Mouse (Mus musculus) lung, embryonic 16.5 days (tissue): ENCODE measurements around the gene Dnaic1. TPM values are rescaled to one million over a fixed set of nuclear protein-coding genes. Genes with fewer than 3 reads are reported as not detected.
A peak's percentile ranks its signal among the peaks of the same experiment; 100 is the strongest.

Source experiments
- ATAC-seq: fragments of 200-750 bp; cut with Nextera tagmentation; 2 replicates; pipeline ENCODE4 v1.8.0; 2017; ENCODE audit warnings: low read depth, mild to moderate bottlenecking, moderate library complexity
- H3K27ac ChIP-seq: fragments of 300-500 bp; sonication (generic); 2 replicates; pipeline ENCODE4 v1.5.1; 2014; ENCODE audit warnings: mild to moderate bottlenecking, control low read depth, low read length
- H3K27me3 ChIP-seq: fragments of 300-500 bp; sonication (generic); 2 replicates; pipeline ENCODE4 v1.6.1; 2014; ENCODE audit warnings: low read depth, low read length, mixed read lengths; ENCODE audit not compliant: control insufficient read depth, insufficient read depth
- H3K36me3 ChIP-seq: fragments of 300-500 bp; sonication (generic); 2 replicates; pipeline ENCODE4 v1.6.1; 2014; ENCODE audit warnings: low read length; ENCODE audit not compliant: control insufficient read depth, insufficient read depth
- H3K4me1 ChIP-seq: fragments of 300-500 bp; sonication (generic); replicated peaks from 2 replicates; pipeline ENCODE4 v1.6.1; 2014; ENCODE audit warnings: low read length, mixed read lengths; ENCODE audit not compliant: control insufficient read depth, insufficient read depth
- H3K4me2 ChIP-seq: fragments of 300-500 bp; sonication (generic); 2 replicates; pipeline ENCODE4 v1.6.1; 2014; ENCODE audit warnings: low read depth, low read length, control low read depth
- H3K4me3 ChIP-seq: fragments of 300-500 bp; sonication (generic); 2 replicates; pipeline ENCODE4 v1.5.1; 2014; ENCODE audit warnings: mild to moderate bottlenecking, low read length, control low read depth
- H3K9ac ChIP-seq: fragments of 300-500 bp; sonication (generic); 2 replicates; pipeline ENCODE4 v1.6.1; 2014; ENCODE audit warnings: low read length, control low read depth
- H3K9me3 ChIP-seq: fragments of 300-500 bp; sonication (generic); 2 replicates; pipeline ENCODE4 v1.6.1; 2016; ENCODE audit warnings: low read length; ENCODE audit not compliant: control insufficient read depth
- WGBS: fragments of 180-500 bp; shearing (Covaris S2); extraction: QIAGEN DNeasy Blood & Tissue Kit; methylation state at CpG from one replicate; pipeline ENCODE4 v1.1.7; 2014; 5-methylcytosine and 5-hydroxymethylcytosine counted together
- polyA plus RNA-seq: library from polyadenylated mRNA; unstranded; fragments of >200 nt; fragmentation: Nextera tagmentation; extraction: Ambion mirVana; gene quantifications from 2 replicates; pipeline ENCODE4 v1.2.1, GENCODE M21; 2015

Gene Dnaic1
- polyA plus RNA-seq, 1 experiment from 2014 or later = 2.9 TPM

DNA sequence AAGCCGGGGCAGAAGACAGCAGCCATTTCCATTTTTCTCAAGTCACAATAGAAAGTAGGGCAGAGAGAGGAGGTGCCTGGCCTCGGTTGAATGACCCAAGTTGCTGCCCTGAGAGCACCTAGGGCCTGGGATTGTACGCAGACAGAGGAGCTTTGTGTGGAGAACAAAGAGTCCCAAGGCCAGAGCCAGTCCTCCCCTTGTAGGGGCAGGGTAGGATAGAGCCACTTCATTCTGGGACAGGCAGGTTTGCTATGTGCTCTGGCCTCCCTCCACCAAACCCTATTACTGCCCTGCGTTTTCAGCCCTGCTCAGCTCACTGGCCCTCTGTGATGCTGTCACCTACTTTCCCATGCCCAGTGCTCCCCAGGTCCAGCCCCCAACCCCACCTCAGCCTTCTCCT lies 78.6 kb downstream of the Dnaic1 start:
- no peak overlapping the region for H3K27ac ChIP-seq
- no peak overlapping the region for H3K4me3 ChIP-seq
- no peaks in the 10 kb centered on the region for H3K27me3 ChIP-seq
- WGBS = 47% methylated on average over 4 of the region's 4 CpGs
- no peak for ATAC-seq
- H3K4me2 ChIP-seq = no peak overlapping the region
- H3K36me3 ChIP-seq = no peaks in the 10 kb centered on the region
- no peaks in the 10 kb centered on the region for H3K4me1 ChIP-seq
- no peak overlapping the region for H3K9ac ChIP-seq
- H3K9me3 ChIP-seq = no peaks in the 10 kb centered on the region

DNA sequence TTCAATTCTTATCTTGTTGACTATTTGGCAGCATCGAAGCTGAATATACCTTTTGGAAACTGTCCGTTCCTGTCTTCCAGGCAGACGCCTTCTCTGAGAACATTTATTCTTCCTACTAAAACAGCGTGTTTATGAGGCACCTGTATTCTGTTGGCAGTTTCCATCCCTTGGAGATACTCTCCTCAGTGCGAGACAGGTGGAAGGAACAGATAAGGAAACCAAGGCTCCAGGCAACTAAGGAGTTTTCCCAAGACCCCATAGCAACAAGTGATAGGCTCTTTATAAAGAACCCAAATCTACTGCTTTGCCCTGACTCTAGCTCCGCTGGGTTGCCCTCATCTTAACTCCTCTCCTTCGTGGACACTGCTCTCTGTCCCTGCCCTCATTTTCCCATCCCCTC lies 79.1 kb downstream of the Dnaic1 start:
- H3K36me3 ChIP-seq = no peaks in the 10 kb centered on the region
- H3K4me2 ChIP-seq = no peak overlapping the region
- no peak overlapping the region for H3K27ac ChIP-seq
- H3K9me3 ChIP-seq = no peaks in the 10 kb centered on the region
- ATAC-seq = no peak
- H3K4me3 ChIP-seq = no peak overlapping the region
- no peak overlapping the region for H3K9ac ChIP-seq
- H3K4me1 ChIP-seq = no peaks in the 10 kb centered on the region
- H3K27me3 ChIP-seq = no peaks in the 10 kb centered on the region
- WGBS = 59% methylated on average over 7 of the region's 7 CpGs

DNA sequence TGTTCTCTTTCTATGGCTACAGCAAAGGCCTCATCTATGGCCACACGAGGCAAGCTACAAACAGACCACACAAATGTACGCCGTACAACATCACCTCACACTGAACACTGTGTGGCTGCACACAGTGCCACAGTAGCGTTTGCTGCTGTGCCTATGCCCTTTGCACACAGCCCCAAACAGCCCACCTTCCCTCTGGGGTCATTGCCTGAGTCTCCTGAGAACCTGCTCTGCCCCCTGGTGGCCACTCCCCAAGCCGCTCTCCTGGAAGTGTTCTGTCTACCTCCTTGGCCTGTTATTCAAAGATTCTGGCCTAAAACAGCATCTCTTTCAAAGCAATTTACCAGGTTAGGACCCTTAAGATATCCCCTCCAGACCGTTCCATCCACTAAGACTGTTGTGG lies 83.7 kb downstream of the Dnaic1 start:
- no peak overlapping the region for H3K27ac ChIP-seq
- WGBS = 36% methylated on average over 6 of the region's 6 CpGs
- ATAC-seq = peak; percentile 31; the same call in 1 of the 2 replicates

DNA sequence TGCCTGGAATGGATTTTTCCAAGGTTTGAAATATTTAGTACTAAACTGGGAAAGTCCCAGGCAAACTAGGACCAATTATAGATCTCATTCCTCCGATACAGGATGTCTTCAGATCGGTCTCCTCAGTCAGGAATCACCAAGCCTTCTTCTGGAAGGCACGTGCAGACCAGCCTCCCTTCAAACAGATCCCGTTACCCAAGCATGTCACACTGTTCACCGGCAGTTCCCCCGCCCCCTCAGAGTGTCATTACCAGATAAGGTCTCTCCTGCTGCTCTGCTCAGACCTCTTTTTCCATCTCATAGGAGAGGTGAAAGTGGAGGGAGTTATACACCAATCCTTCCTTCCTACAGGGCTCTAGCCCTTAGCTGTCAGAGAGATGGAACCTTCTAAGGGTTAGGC lies 84.2 kb downstream of the Dnaic1 start:
- WGBS = 45% methylated on average over 6 of the region's 6 CpGs
- Histone ChIP-seq H3K4me3 (no peak overlapping the region), H3K4me1 (no peaks in the 10 kb centered on the region)

More for the DNA sequence above, 83.7 kb downstream of the Dnaic1 start:
- Histone ChIP-seq H3K9ac (no peak overlapping the region), H3K4me1 (no peaks in the 10 kb centered on the region), H3K9me3 (no peaks in the 10 kb centered on the region), H3K36me3 (no peaks in the 10 kb centered on the region), H3K27me3 (no peaks in the 10 kb centered on the region), H3K4me3 (no peak overlapping the region), H3K4me2 (no peak overlapping the region)

DNA sequence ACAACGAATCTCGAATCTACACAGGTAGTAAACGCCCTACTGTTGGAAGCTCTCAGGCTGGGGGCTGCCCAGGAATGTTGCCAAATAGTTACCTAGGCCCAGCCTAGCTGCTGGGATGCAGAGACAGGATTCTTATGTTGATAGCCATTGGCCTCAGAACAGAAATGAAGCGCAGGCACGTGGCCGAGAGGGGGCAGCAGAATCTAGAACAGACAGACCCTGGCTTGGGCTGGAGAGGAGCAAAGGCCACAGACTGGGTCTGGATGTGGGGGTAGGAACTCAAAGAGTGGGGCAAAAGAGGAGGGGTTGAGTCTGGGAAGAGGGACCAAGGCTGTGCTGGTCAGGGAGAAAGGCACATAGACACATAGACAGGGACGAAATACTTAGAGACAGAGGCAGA lies 84.6 kb downstream of the Dnaic1 start:
- WGBS = 15% methylated on average over 7 of the region's 7 CpGs
- H3K9ac ChIP-seq = no peak overlapping the region
- H3K27me3 ChIP-seq = no peaks in the 10 kb centered on the region
- H3K36me3 ChIP-seq = no peaks in the 10 kb centered on the region
- H3K9me3 ChIP-seq = no peaks in the 10 kb centered on the region
- no peaks in the 10 kb centered on the region for H3K4me1 ChIP-seq
- no peak overlapping the region for H3K27ac ChIP-seq
- no peak overlapping the region for H3K4me2 ChIP-seq
- peak; percentile 70 for ATAC-seq
- no peak overlapping the region for H3K4me3 ChIP-seq

More for the DNA sequence above, 84.2 kb downstream of the Dnaic1 start:
- H3K9me3 ChIP-seq = no peaks in the 10 kb centered on the region
- H3K9ac ChIP-seq = no peak overlapping the region
- no peak overlapping the region for H3K4me2 ChIP-seq
- H3K27me3 ChIP-seq = no peaks in the 10 kb centered on the region
- no peaks in the 10 kb centered on the region for H3K36me3 ChIP-seq
- H3K27ac ChIP-seq = no peak overlapping the region
- no peak for ATAC-seq

DNA sequence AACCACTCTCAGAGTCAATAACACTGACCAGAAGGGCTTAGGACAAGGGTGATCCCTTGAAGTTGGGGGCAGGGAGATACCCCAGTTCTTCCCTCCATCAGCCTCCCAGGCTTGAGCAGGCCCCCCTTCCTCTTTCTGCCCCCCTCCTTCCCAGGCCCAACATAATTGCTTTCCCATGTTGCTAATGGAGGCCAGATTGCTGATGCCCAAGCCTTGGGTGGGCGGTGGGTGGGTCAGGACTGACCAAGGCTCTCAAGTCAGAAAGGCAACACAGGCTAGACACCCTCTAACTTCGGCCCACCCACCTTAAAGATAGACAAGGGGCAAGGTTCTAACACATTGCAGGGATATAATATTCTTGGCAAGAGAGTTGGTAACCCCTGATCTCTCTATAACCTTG lies 86.0 kb downstream of the Dnaic1 start:
- Histone ChIP-seq H3K9ac (no peak overlapping the region), H3K4me3 (no peak overlapping the region), H3K27ac (no peak overlapping the region), H3K9me3 (no peaks in the 10 kb centered on the region), H3K27me3 (no peaks in the 10 kb centered on the region), H3K36me3 (no peaks in the 10 kb centered on the region), H3K4me2 (no peak overlapping the region), H3K4me1 (no peaks in the 10 kb centered on the region)
- ATAC-seq = no peak
- 86% methylated on average over 2 of the region's 2 CpGs for WGBS

DNA sequence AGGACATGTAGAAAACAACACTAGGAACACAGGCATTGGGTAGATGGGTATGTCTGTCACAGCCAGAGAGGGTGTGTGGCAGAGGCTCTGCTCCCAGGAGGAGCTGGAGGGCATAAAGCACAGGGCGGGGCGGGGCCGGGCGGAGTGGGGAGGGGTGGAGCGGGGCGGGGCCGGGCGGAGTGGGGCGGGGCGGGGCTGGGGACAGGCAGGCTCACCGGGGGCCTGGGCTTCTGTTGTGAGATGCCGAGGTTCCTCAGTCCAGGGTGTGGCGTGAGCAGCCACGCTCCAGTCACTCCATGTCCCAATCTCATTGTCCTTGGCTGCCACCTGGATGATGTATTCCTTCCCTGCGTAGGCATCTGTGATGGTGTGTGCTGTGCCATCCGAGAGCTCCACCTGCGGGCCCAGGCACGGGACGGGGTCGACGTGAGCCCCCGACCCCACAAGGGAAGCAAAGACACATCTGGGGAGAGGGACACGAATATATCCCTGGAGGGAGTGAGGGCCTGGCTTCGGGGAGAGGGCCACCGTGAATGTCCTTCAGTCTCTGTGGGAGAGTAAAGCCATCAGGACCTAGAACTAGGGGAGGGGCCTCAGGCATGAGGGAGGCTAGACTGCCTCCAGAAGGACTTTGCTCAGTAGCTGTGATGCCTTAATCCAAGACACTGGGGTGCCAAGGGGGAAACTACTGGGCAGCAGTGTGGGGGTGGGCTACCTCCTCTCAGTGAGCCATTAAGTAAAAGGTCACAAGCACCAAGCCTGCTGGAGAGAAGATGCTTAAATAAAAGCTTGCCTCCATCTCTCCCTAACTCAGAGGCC lies 89.2 kb downstream of the Dnaic1 start:
- no peak overlapping the region for H3K4me3 ChIP-seq
- no peaks in the 10 kb centered on the region for H3K27me3 ChIP-seq
- 36% methylated on average over 15 of the region's 25 CpGs for WGBS
- H3K27ac ChIP-seq = no peak overlapping the region
- H3K4me1 ChIP-seq = no peaks in the 10 kb centered on the region; the same call in 1 of the 2 replicates
- 0 out of 2 replicates have a peak, but pooled peaks have one; percentile 12 for ATAC-seq
- H3K4me2 ChIP-seq = no peak overlapping the region
- no peak overlapping the region for H3K9ac ChIP-seq
- no peaks in the 10 kb centered on the region for H3K9me3 ChIP-seq
- H3K36me3 ChIP-seq = no peaks in the 10 kb centered on the region

DNA sequence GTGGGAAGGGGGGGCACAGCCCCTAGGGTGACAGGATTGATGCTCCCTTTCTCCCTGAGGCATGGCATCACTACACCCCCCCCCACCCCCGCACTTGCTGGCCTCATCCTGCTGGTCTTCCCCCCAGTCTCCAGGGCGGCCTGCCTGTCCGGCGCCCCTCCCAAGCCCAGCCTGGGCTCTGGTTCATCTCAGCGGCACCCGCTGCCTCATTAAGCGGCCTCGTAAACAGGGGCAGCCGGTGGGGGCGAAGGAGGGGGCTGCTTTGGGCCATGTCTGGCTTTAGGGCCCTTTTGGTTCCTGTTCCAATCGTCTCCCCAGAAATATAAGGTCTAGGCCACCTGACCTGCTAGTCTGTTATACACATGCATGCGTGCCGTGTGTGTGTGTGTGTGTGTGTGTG lies 90.0 kb downstream of the Dnaic1 start:
- no peaks in the 10 kb centered on the region for H3K27me3 ChIP-seq
- no peak for ATAC-seq
- H3K4me2 ChIP-seq = no peak overlapping the region
- no peaks in the 10 kb centered on the region; the same call in 1 of the 2 replicates for H3K36me3 ChIP-seq
- no peak overlapping the region for H3K4me3 ChIP-seq
- no peaks in the 10 kb centered on the region for H3K9me3 ChIP-seq
- H3K4me1 ChIP-seq = peaks cover 1% of the 10 kb centered on the region; the same call in 1 of the 2 replicates
- no peak overlapping the region for H3K27ac ChIP-seq
- no peak overlapping the region for H3K9ac ChIP-seq
- 67% methylated on average over 13 of the region's 13 CpGs for WGBS

DNA sequence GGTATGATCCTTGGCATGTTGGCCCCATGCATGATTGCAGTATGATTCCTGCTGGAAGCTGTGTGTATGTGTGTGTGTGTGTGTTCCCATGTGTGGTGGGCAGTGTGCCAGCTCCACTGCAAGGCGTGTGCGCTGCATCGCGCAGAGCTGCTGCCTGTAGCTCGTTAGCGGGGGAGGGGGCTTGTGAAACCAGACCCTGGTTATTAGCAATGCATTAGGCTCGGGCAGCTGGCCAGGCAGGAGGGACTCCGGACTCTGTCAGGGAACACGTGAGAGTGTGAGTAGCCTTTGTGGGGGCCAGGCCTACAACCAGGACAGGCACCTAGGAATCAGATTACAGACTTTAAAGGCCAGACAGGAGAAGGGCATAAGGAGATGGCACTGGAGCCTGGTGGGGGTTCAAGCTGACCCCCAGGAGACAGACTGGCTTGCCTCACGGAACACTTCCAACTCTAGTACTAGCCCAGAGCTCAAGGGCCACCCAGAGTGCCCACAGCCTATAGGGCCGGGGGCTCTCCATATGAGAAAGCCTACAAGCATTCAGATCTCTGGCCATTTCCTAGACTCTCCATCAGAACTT lies 91.4 kb downstream of the Dnaic1 start:
- 31% methylated on average over 11 of the region's 11 CpGs for WGBS
- H3K9ac ChIP-seq = no peak overlapping the region
- H3K27ac ChIP-seq = no peak overlapping the region
- H3K27me3 ChIP-seq = no peaks in the 10 kb centered on the region
- ATAC-seq = peak; percentile 19; the same call in 1 of the 2 replicates
- no peak overlapping the region for H3K4me2 ChIP-seq
- no peaks in the 10 kb centered on the region for H3K9me3 ChIP-seq
- H3K4me1 ChIP-seq = peaks cover 11% of the 10 kb centered on the region
- no peak overlapping the region for H3K4me3 ChIP-seq
- no peaks in the 10 kb centered on the region; the same call in 1 of the 2 replicates for H3K36me3 ChIP-seq
